13 mouse cellular contexts compared by ENCODE assay signal in genomic region chr9:30174646-30175045, GRCm38 (mm10).
"Had no signal": no experiment of that assay in that cellular context is flagged by ENCODE, and none has a peak within 500 bp of the region (broad histone marks: within the 10 kb centered on the region; RNA-seq: fewer than 3 reads in every experiment).

No protein-coding gene starts in this region.

- DNase-seq: liver, postnatal 0 days; lung, embryonic 14.5 days; midbrain, embryonic 14.5 days; thymus, adult 18-20 months; thymus, postnatal 36 days had no signal

- H3K36me3 ChIP-seq: limb, embryonic 12.5 days; limb, embryonic 15.5 days had no signal

- ATAC-seq: liver, postnatal 0 days; lung, postnatal 0 days had no signal

- H3K27ac ChIP-seq: kidney, postnatal 0 days; limb, embryonic 12.5 days; limb, embryonic 15.5 days; liver, embryonic 14.5 days; macrophage had no signal

- H3K27me3 ChIP-seq: limb, embryonic 12.5 days; limb, embryonic 15.5 days had no signal

- H3K4me1 ChIP-seq: limb, embryonic 12.5 days; limb, embryonic 15.5 days had no signal

- H3K4me2 ChIP-seq: limb, embryonic 12.5 days; limb, embryonic 15.5 days; liver, embryonic 11.5 days; lung, embryonic 14.5 days; midbrain, embryonic 11.5 days had no signal

- H3K9ac ChIP-seq: limb, embryonic 12.5 days; limb, embryonic 15.5 days; liver, embryonic 14.5 days; liver, postnatal 0 days; lung, embryonic 14.5 days had no signal

- H3K9me3 ChIP-seq: limb, embryonic 12.5 days; limb, embryonic 15.5 days had no signal

- H3K4me3 ChIP-seq: limb, embryonic 12.5 days; limb, embryonic 15.5 days had no signal
